Mouse (Mus musculus) naive thymus-derived CD4-positive, alpha-beta T cell, adult 2 months (primary cell): ENCODE results near the gene Rfx7.
"Not testable (repeated sequence)": the region's sequence is repeated elsewhere in the genome, so short reads cannot be mapped to it uniquely, and the experiment has no call there.

Experiments
- DNase-seq: peaks from one replicate; pipeline ENCODE4 v3.0.0-alpha.2; 2011; ENCODE audit warnings: low read depth

Gene Rfx7

GRCm38 (mm10) chr9:72640642-72641041, 108.6 kb downstream of the Rfx7 start:
- no peak for DNase-seq

DNA sequence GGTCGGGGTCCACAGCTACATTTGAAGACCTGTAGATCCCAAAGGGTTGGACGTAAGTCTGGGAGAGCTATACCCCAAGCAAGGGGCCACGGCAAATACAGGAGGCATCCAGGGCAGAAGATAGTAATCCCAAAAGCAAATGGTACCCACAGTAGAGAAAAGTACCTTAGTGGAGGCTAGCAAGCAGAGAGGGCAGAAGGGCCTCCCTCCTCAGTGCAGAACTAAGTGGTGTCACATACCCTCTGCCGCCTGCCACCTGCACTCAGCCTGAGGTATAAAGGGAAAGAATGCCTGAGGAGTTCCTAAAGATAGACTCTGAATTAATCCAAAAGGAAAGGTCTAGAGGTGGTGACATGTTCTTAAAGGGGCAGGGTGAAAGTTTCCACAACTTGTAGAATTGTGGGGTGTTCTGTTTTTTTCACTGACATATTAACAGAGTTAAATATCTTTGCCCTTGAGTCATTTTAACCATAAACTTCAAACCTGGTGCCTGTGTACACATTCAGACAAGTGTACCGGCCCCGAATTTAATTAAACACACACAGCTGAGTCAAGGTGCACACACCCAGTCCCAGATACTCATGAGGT, 109.1 kb downstream of the Rfx7 start:
- DNase-seq: no peak

- DNase-seq: not testable (repeated sequence)
Observed at GRCm38 (mm10) chr9:72642756-72643447, 110.9 kb downstream of the Rfx7 start.

GRCm38 (mm10) chr9:72643651-72644417, 111.8 kb downstream of the Rfx7 start:
- no peak for DNase-seq

- DNase-seq: no peak
Observed at GRCm38 (mm10) chr9:72644418-72645110, 112.5 kb downstream of the Rfx7 start.

GRCm38 (mm10) chr9:72649781-72650180, 117.7 kb downstream of the Rfx7 start:
- DNase-seq: no peak

GRCm38 (mm10) chr9:72652961-72653360, 120.9 kb downstream of the Rfx7 start:
- DNase-seq: no peak

GRCm38 (mm10) chr9:72653533-72653932, 121.5 kb downstream of the Rfx7 start:
- DNase-seq: no peak

DNA sequence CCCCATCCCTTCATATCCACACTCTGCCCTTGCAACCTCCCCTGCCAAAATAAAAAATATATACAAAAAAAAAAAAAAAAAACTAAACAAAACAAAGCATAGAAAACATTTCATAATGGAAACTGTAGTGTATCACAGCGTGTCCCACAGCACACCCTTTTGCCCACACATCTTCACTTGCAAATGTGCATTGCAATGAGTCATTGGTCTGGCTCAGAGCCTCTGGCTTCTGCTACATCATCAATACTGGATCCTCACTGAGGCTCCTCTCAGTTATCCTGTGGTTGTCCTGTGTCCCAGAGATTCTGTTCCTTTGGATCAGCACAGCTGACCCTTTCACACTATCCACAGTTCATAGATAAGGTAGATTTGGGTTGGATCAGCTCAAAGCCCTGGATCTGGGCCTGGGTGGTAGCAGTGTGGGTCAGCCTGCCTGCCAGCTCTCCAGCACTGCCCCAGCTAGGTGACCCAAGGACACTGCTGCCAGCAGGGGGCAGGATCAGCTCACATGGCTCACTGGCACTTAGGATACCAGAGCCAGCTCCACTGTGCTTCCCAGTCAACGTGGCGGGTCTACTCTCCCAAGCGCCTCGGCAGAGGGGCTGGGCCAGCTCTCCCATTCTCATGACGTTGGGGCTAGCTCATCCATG, 122.7 kb downstream of the Rfx7 start:
- DNase-seq: peak; percentile 64

DNA sequence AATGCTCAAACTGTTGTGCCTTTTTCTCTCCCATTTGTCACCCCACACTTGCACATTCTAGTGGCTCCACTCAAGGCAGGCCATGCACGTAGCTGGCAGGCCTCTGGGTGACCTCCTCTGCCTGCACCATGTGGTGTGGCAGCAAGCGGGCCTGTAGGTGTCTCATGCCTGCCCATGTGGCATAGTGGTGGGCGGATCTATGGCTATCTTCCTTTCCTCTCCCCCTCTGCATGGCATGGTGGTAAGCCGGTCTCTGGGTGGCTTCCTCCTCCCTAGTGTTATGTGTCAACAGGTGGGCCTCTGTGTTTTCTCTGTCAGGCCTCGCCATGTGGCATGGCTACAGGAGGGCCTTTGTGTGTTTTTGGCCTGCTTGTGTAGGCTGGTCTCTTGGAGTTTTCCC, 123.6 kb downstream of the Rfx7 start:
- DNase-seq: no peak

DNA sequence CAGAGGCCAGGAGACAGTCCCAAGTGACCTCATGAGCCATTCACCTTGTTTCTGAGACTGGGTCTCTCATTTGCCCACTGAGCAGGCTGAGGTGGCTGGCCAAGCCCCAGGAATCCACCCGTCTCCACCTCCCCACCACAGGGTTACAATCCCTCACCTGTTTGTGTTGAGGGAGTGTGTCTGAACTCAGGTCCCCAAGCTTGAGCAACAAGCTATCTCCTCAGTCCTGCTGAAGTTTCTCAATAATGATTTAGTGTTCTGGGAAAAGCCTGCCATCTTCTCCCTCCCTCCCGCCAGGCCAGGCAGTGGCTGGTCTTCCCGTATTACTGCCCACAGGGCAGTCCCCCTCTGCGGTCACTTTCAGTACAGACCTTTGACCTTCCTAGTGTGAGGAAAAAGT, 124.5 kb downstream of the Rfx7 start:
- no peak for DNase-seq

GRCm38 (mm10) chr9:72656940-72657339, 124.9 kb downstream of the Rfx7 start:
- DNase-seq: peak; percentile 35

GRCm38 (mm10) chr9:72657694-72658093, 125.7 kb downstream of the Rfx7 start:
- DNase-seq: no peak

- DNase-seq: peak; percentile 88
Observed at GRCm38 (mm10) chr9:72660139-72660538, 128.1 kb downstream of the Rfx7 start.

GRCm38 (mm10) chr9:72660911-72661310, 128.9 kb downstream of the Rfx7 start:
- DNase-seq: no peak

DNA sequence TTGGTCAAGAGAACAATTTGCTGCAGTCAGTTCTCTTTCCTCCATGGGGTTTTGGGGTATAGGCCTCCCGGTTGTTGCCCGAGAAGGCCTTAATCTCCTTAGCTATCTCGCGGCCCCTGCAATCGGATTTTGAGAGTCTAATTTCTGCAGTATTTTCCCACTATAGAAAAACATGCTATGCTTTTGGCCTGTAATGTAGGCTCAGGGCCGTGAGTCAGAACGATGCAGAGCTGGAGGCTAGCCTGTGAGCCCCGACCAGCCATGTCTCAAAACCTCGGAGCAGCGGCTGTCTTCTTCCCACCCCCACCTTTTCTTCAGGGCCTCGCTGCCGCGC, 129.5 kb downstream of the Rfx7 start:
- DNase-seq: no peak

GRCm38 (mm10) chr9:72661895-72662661, 130.0 kb downstream of the Rfx7 start, which contains the start of gene Nedd4:
Gene Nedd4 (plus strand): TSS chr9:72662346.
- DNase-seq: peak; percentile 68

- DNase-seq: peak; percentile 46
Observed at GRCm38 (mm10) chr9:72662691-72663533, 130.9 kb downstream of the Rfx7 start.

- DNase-seq: no peak
Observed at GRCm38 (mm10) chr9:72663534-72663918, 131.5 kb downstream of the Rfx7 start.
